In the genomic region with DNA sequence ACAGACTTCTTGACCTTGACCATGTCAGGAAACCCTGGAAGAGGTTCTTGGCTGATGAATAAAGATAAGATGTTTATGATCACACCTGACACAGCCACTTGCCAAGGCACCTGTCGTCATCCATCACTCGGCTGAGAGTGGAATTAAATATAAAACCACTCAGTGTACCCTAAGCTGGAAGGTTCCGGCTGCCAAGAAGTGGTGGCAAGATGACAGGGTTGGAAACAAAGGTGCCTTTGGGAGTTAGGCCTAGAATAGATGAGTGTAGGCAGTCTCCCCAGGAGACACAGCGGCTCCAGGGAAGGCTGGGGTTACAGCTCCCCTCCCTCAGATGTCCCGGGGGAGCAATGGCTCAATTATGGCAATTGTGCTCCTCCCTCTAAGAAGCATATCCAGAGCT, we compare ENCODE assay signal across 23 mouse cellular contexts.
A peak's percentile ranks its signal among the peaks of the same experiment; 100 is the strongest.
DNase-seq lines count a peak whose midpoint lies in the region; ATAC-seq lines count a peak whose summit lies in the region.
"Had no signal": no experiment of that assay in that cellular context is flagged by ENCODE, and none has a peak within 500 bp of the region (broad histone marks: within the 10 kb centered on the region; RNA-seq: fewer than 3 reads in every experiment).

No protein-coding gene starts in this region.

- H3K4me2 ChIP-seq in embryonic facial prominence, embryonic 15.5 days (replicated peaks): no peak overlapping the region
- H3K4me2 ChIP-seq: forebrain, embryonic 13.5 days; heart, embryonic 12.5 days; midbrain, embryonic 12.5 days had no signal

- H3K36me3 ChIP-seq in embryonic facial prominence, embryonic 15.5 days: no peaks in the 10 kb centered on the region
- H3K36me3 ChIP-seq: G1E; heart, embryonic 12.5 days; hindbrain, embryonic 10.5 days; midbrain, embryonic 12.5 days had no signal

- DNase-seq in gastrocnemius, adult 18-20 months (ENCODE audit: low spot score): peak; percentile 34
- DNase-seq in gastrocnemius, postnatal 4 days (ENCODE audit: low spot score in 2 of 2): no peak
- peak; percentile 2 for DNase-seq in kidney, postnatal 36 days
- DNase-seq in kidney, adult 9 months: no peak
- DNase-seq in brain, adult 2 months (ENCODE audit: low read depth, low spot score): peak; percentile 54
- DNase-seq in left cerebral cortex, adult 8-10 months (ENCODE audit: low spot score in 2 of 2): no peak
- no peak for DNase-seq in frontal cortex, postnatal 36 days (ENCODE audit: low spot score in 2 of 2)
- DNase-seq: adrenal gland, adult 8-10 months; B cell, adult 2 months; cerebellum, adult 11 months; cerebellum, adult 9-11 months; heart, postnatal 10 days; kidney, postnatal 14 days; layer of hippocampus, adult 9-11 months; left cerebral cortex, postnatal 4 days; lung, postnatal 14 days had no signal

- no peaks in the 10 kb centered on the region for H3K27me3 ChIP-seq in embryonic facial prominence, embryonic 15.5 days
- H3K27me3 ChIP-seq: forebrain, embryonic 13.5 days; heart, embryonic 12.5 days; midbrain, embryonic 12.5 days; Patski had no signal

- no peak overlapping the region for H3K9ac ChIP-seq in embryonic facial prominence, embryonic 15.5 days
- H3K9ac ChIP-seq: forebrain, embryonic 13.5 days; heart, embryonic 12.5 days; midbrain, embryonic 12.5 days had no signal

- ATAC-seq in embryonic facial prominence, embryonic 15.5 days (ENCODE audit: insufficient number of reproducible peaks, low FRiP score, low TSS enrichment, low read depth): peak; percentile 73
- ATAC-seq: forebrain, embryonic 13.5 days; Patski had no signal

- H3K4me3 ChIP-seq in embryonic facial prominence, embryonic 15.5 days (replicated peaks): no peak overlapping the region
- H3K4me3 ChIP-seq: forebrain, embryonic 13.5 days; heart, embryonic 12.5 days; hindbrain, embryonic 10.5 days; midbrain, embryonic 12.5 days had no signal

- H3K9me3 ChIP-seq in embryonic facial prominence, embryonic 15.5 days (replicated peaks): no peaks in the 10 kb centered on the region
- H3K9me3 ChIP-seq: forebrain, embryonic 13.5 days; heart, embryonic 12.5 days; hindbrain, embryonic 10.5 days; midbrain, embryonic 12.5 days had no signal

- no peaks in the 10 kb centered on the region for H3K4me1 ChIP-seq in embryonic facial prominence, embryonic 15.5 days
- H3K4me1 ChIP-seq: forebrain, embryonic 13.5 days; hindbrain, embryonic 10.5 days; midbrain, embryonic 12.5 days had no signal

- 62% methylated on average over 5 of the region's 5 CpGs for WGBS in embryonic facial prominence, embryonic 15.5 days

- no peak overlapping the region for H3K27ac ChIP-seq in embryonic facial prominence, embryonic 15.5 days (replicated peaks)
- H3K27ac ChIP-seq: forebrain, embryonic 13.5 days; hindbrain, embryonic 10.5 days; midbrain, embryonic 12.5 days had no signal

Comparison
In these comparisons a context has a peak if more than half of its experiments do, and no peak if none do; other contexts are left out.
1. DNase-seq: peak in gastrocnemius, adult 18-20 months (single experiment), kidney, postnatal 36 days (2 of 2) and brain, adult 2 months (single experiment); none in gastrocnemius, postnatal 4 days (0 of 2), kidney, adult 9 months (single experiment), left cerebral cortex, adult 8-10 months (0 of 2) and frontal cortex, postnatal 36 days (0 of 2).